Mouse (Mus musculus) large intestine, adult 2 months (tissue): ENCODE data around the gene Ets1. TPM values are rescaled to one million over a fixed set of nuclear protein-coding genes. Genes with fewer than 3 reads are reported as not detected.

Experiments used
- DNase-seq: peaks from one replicate; pipeline ENCODE4 v3.0.0-alpha.2; 2012; ENCODE audit warnings: low read depth, low spot score
- WGBS: fragments of 180-500 bp; shearing (Covaris S2); methylation state at CpG from one replicate; pipeline ENCODE4 v1.1.7; 2018; 5-methylcytosine and 5-hydroxymethylcytosine counted together
- polyA plus RNA-seq: library from polyadenylated mRNA; depleted of rRNA; stranded (reverse); fragments of >200 nt; gene quantifications from 2 replicates; pipeline ENCODE4 v1.2.3, GENCODE M21; 2012

The Ets1 gene
- polyA plus RNA-seq, 1 experiment: 11.7 TPM

- WGBS: 24% methylated on average over 9 of the region's 9 CpGs
- no peak for DNase-seq
Observed at GRCm38 (mm10) chr9:32705827-32706478, 69.9 kb downstream of the Ets1 start.

GRCm38 (mm10) chr9:32707436-32707835 is 71.4 kb downstream of the Ets1 start:
- no peak for DNase-seq
- 77% methylated on average over 3 of the region's 3 CpGs for WGBS

- DNase-seq: no peak
- 68% methylated on average over 6 of the region's 6 CpGs for WGBS
Observed at GRCm38 (mm10) chr9:32708491-32708890, 72.5 kb downstream of the Ets1 start.

- no peak for DNase-seq
- 24% methylated on average over 5 of the region's 5 CpGs for WGBS
Observed at GRCm38 (mm10) chr9:32709359-32709758, 73.3 kb downstream of the Ets1 start.

- no peak for DNase-seq
- 74% methylated on average over 17 of the region's 17 CpGs for WGBS
Observed at GRCm38 (mm10) chr9:32709764-32710734, 74.0 kb downstream of the Ets1 start.

GRCm38 (mm10) chr9:32710987-32711652 is 75.1 kb downstream of the Ets1 start:
- DNase-seq: no peak
- 35% methylated on average over 12 of the region's 12 CpGs for WGBS

- 34% methylated on average over 4 of the region's 4 CpGs for WGBS
- DNase-seq: no peak
Observed at GRCm38 (mm10) chr9:32711768-32712167, 75.7 kb downstream of the Ets1 start.

- no peak for DNase-seq
- WGBS: 82% methylated on average over 7 of the region's 7 CpGs
Observed at GRCm38 (mm10) chr9:32712383-32712910, 76.4 kb downstream of the Ets1 start.

- DNase-seq: no peak
- WGBS: 80% methylated on average over 1 of the region's 1 CpGs
Observed at GRCm38 (mm10) chr9:32713106-32713505, 77.1 kb downstream of the Ets1 start.

- DNase-seq: no peak
- WGBS: 56% methylated on average over 4 of the region's 4 CpGs
Observed at GRCm38 (mm10) chr9:32713790-32714189, 77.8 kb downstream of the Ets1 start.

GRCm38 (mm10) chr9:32714487-32714886 is 78.5 kb downstream of the Ets1 start:
- WGBS: 61% methylated on average over 7 of the region's 7 CpGs
- DNase-seq: no peak

GRCm38 (mm10) chr9:32715806-32716466 is 79.9 kb downstream of the Ets1 start:
- 61% methylated on average over 9 of the region's 9 CpGs for WGBS
- no peak for DNase-seq

- DNase-seq: no peak
Observed at GRCm38 (mm10) chr9:32717268-32717920, 81.4 kb downstream of the Ets1 start.

GRCm38 (mm10) chr9:32717931-32718820 is 82.2 kb downstream of the Ets1 start:
- 54% methylated on average over 9 of the region's 9 CpGs for WGBS

More at GRCm38 (mm10) chr9:32717268-32717920, 81.4 kb downstream of the Ets1 start:
- WGBS: 75% methylated on average over 12 of the region's 12 CpGs

GRCm38 (mm10) chr9:32718868-32719267 is 82.8 kb downstream of the Ets1 start:
- no peak for DNase-seq
- 74% methylated on average over 4 of the region's 4 CpGs for WGBS

More at GRCm38 (mm10) chr9:32717931-32718820, 82.2 kb downstream of the Ets1 start:
- no peak for DNase-seq

GRCm38 (mm10) chr9:32719941-32720263 is 83.9 kb downstream of the Ets1 start:
- DNase-seq: no peak
- 60% methylated on average over 3 of the region's 3 CpGs for WGBS

GRCm38 (mm10) chr9:32720264-32721031 is 84.4 kb downstream of the Ets1 start:
- 53% methylated on average over 12 of the region's 12 CpGs for WGBS
- DNase-seq: no peak
